Mouse (Mus musculus) layer of hippocampus, postnatal 10 days (tissue): ENCODE results near the gene Zcchc17. TPM values are rescaled to one million over a fixed set of nuclear protein-coding genes. Genes with fewer than 3 reads are reported as not detected.

ENCODE experiments used
- DNase-seq, 2 experiments: peaks; one replicate each; pipeline ENCODE4 v3.0.0; 2021; ENCODE audit warnings: low spot score in 2 of 2
- total RNA-seq, 2 experiments: library from RNA; stranded (reverse); gene quantifications; 2 replicates each; pipeline ENCODE4 v1.2.3; 2021

Gene Zcchc17
- total RNA-seq, 2 experiments from 2014 or later: 54.9 to 57.8 TPM

DNA sequence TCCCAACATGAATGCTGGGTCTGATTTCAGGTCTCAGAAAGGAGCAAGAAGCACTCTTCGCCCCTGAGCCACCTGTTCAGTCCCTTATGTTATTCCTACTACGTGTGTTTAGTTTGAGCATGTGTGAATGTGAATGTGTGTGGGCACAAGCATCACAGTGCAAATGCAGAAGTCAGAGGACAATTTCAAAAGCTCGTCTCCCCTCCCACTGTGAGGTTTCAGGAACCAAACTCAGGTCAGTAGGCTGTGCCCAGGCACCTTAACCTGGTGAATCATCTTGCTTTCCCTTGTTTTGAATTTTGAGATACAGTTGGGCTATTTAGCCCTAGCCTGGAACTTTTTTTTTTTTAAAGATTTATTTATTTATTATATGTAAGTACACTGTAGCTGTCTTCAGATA, 69.9 kb downstream of the Zcchc17 start:
- no peak for DNase-seq

DNA sequence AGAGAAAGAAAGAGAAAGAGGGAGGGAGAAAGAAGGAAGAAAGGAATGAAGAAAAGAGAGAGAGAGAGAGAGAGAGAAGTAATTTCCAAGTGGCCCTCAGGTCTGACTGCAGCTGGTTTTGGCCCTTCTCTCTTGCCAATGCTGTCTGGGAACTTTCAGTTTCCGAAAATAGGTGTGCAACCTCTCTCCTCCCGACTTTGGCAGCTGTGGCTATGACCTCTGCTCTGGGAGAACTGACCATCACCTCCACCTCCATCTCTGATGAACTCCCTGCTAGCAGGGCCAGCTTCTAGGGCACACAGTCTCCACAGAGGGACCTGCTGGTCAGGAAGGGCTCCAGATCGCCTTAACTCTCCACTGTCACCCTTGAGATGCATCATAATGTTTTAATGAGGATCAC, 73.2 kb downstream of the Zcchc17 start:
- DNase-seq: no peak

GRCm38 (mm10) chr4:130283826-130284225, 75.9 kb downstream of the Zcchc17 start:
- no peak for DNase-seq

DNA sequence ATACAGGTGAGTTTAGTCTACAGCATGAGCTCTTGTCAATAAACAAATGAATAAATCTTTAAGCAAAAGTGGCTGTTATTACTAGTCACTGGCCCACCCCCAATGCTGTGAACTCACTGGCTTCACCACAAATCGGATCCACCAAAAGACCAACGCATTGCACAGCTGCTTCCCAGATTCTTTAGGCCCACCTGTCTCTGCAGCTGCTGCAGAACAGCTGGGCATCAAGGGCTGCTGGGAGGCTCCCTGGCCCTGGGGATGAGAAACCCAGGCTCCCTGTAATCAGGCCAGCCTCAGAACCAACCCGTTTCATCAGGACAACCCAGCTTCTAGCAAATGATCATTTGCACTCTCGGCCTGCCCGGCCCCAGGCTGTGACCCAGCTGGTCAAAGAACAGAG, 76.9 kb downstream of the Zcchc17 start:
- no peak for DNase-seq

DNA sequence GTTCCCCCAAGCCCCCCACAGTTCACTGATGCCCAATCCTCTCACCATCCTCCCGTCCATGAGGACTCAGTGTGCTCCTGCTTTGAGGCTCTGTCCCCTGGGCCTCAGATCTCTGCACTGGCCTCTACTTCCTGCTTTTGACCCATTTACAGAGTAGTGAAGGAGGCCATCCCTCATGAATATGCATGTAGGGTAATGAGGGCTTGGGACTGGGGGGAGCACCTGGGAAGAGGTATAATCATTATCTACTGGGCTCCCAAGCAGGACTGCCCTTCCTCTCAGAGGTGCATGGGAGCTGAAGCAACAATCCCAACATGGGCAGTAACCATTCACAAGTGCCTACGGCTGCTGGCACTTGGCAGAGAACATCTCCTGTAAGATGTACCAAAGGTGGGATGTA, 80.6 kb downstream of the Zcchc17 start, which contains the start of gene Serinc2:
TSS of gene Serinc2 (minus strand) at position 101 of the 400 bp plus-strand sequence.
- DNase-seq: no peak

GRCm38 (mm10) chr4:130276573-130277176, 83.1 kb downstream of the Zcchc17 start:
- no peak for DNase-seq

- no peak for DNase-seq
These were observed 84.0 kb downstream of the Zcchc17 start for GRCm38 (mm10) chr4:130275823-130276105.

- DNase-seq: peak in 1 of 2 experiments; percentile 33
These were observed 84.5 kb downstream of the Zcchc17 start for GRCm38 (mm10) chr4:130275016-130275822.

- peak; percentile 43 to 52 for DNase-seq
These were observed 85.3 kb downstream of the Zcchc17 start for GRCm38 (mm10) chr4:130274346-130275015.

DNA sequence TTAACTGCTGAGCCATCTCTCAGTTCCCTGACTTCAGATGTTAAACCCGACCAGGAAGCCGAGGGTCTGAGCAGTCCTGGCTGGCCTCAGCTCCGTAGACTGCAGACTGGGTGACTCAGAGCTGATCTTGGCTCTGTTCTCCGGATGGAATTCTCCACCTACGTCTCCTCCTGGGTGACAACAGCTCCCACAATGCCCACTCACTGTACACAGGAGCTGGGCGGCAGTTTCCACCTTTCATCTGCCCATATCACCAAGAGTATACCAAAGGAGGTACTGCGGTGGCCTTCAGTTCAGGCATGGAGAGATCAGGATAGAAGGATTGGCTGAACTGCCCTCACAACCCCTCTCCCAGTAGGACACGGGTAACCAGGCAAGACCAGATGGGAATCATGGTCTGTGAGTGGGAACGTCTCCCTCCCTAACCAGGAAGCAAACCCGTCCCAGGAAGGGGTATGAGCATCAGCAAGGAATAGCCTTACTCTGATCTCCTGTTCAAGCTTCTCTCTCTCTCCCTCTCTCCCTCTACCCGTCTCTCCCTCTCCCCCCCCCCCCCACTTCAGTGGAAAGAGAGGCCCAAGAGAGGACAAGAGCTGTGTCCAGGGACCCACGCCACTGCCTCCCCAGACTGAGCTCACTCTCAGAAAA, 85.9 kb downstream of the Zcchc17 start:
- DNase-seq: peak in 1 of 2 experiments; percentile 40

- no peak for DNase-seq
These were observed 89.0 kb downstream of the Zcchc17 start for GRCm38 (mm10) chr4:130270611-130271347.

GRCm38 (mm10) chr4:130270089-130270488, 89.7 kb downstream of the Zcchc17 start:
- DNase-seq: peak; percentile 61 to 62

- no peak for DNase-seq
These were observed 91.0 kb downstream of the Zcchc17 start for GRCm38 (mm10) chr4:130268736-130269135.

DNA sequence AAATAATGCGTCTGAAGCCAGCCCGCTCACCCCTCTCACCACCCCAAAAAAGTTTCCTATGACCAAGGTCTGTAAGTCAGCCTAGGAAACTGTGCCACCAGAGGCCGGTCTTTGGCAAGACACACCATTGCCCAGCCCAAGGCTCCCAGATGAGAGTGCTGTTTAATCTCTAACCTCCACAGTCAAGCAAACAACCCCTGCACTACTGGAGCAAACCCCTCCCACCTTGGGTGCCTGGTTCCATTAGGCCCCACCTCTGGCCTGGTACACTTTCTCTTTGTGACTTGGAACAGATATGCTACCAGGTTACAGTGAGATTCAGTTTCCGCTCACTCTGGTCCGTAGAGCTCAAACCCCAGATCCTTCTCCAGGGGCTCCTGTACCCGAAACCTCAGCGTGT, 92.7 kb downstream of the Zcchc17 start:
- DNase-seq: no peak

DNA sequence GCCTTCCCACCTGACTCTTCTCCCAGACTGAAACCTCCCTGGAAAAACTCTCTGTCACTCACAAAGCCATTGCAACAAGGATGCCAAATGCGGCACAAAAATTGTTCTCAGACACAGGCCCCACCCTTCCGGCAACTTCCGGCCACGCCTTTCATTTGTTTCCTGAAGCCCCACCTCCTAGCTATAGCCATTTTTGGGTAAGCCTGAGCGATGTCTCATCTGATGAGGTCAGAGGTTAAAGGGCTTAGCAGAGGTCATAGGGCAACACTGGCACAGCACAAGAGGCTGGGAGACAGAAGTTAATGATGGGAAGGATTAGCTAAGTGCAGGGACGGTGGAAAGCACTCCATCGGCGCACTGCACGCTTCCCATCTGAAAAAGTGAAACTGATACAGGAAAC, 93.1 kb downstream of the Zcchc17 start:
- no peak for DNase-seq

Other genes starting within 250 kb of the Zcchc17 start
- gene Hcrtr1, start 220.6 kb downstream of the Zcchc17 start, total RNA-seq: 10 to 100 TPM; 12.5 to 14.3 TPM
- 1 to 10 TPM; 3.3 TPM for gene Tinagl1, start 184.8 kb downstream of the Zcchc17 start, total RNA-seq
- gene Gm853, start 137.5 kb downstream of the Zcchc17 start, total RNA-seq: not detected
- 1 to 10 TPM; 6.3 to 6.4 TPM for gene Serinc2, start 80.7 kb downstream of the Zcchc17 start, total RNA-seq
- gene Fabp3, start 51.3 kb downstream of the Zcchc17 start, total RNA-seq: 100 to 1,000 TPM; 142 to 168 TPM
- gene Gm10570, start 51.3 kb downstream of the Zcchc17 start, total RNA-seq: not detected
- 10 to 100 TPM; 30.5 to 37.9 TPM for gene Snrnp40, start 189 bp upstream of the Zcchc17 start, total RNA-seq
- gene Nkain1, start 214.2 kb upstream of the Zcchc17 start, total RNA-seq: 10 to 100 TPM; 64.8 to 68.8 TPM